Mouse (Mus musculus) spleen, adult 2 months (tissue): ENCODE results near the gene Cenps. TPM values are rescaled to one million over a fixed set of nuclear protein-coding genes. Genes with fewer than 3 reads are reported as not detected.

ENCODE experiments used
- DNase-seq, 2 experiments: peaks; one replicate each; pipeline versions ENCODE4 v3.0.0 to v3.0.0-alpha.2; 2012 to 2021; ENCODE audit warnings: low spot score in 2 of 2, low read depth in 1 of 2
- H3K27ac ChIP-seq: fragments of 200-500 bp; 2 replicates; pipeline ENCODE4 v1.5.1; 2012; ENCODE audit warnings: low read length, inconsistent platforms; ENCODE audit not compliant: insufficient read depth
- H3K27me3 ChIP-seq: fragments of 200-500 bp; 2 replicates; pipeline ENCODE4 v1.6.1; 2012; ENCODE audit warnings: mild to moderate bottlenecking, moderate library complexity, low read length, inconsistent platforms; ENCODE audit not compliant: control insufficient read depth, insufficient read depth
- H3K36me3 ChIP-seq: fragments of 200-500 bp; 2 replicates; pipeline ENCODE4 v1.6.1; 2012; ENCODE audit warnings: mild to moderate bottlenecking, low read length, inconsistent platforms; ENCODE audit not compliant: control insufficient read depth, insufficient read depth
- H3K4me1 ChIP-seq: fragments of 200-500 bp; 2 replicates; pipeline ENCODE4 v1.6.1; 2011; ENCODE audit warnings: inconsistent platforms; ENCODE audit not compliant: control insufficient read depth, insufficient read depth, insufficient read length
- H3K4me3 ChIP-seq: fragments of 200-500 bp; 2 replicates; pipeline ENCODE4 v1.5.1; 2011; ENCODE audit warnings: mild to moderate bottlenecking, inconsistent platforms; ENCODE audit not compliant: insufficient read depth, insufficient read length; ENCODE audit errors: extremely low read depth
- CTCF ChIP-seq: fragments of 200-500 bp; IDR thresholded peaks from 2 replicates; pipeline ENCODE4 v1.5.1; 2011; ENCODE audit warnings: mild to moderate bottlenecking, inconsistent platforms; ENCODE audit not compliant: insufficient read depth, insufficient read length, insufficient replicate concordance; ENCODE audit errors: extremely low read depth
- POLR2A ChIP-seq: fragments of 200-500 bp; IDR thresholded peaks from 2 replicates; pipeline ENCODE4 v1.6.1; 2011; ENCODE audit warnings: low read depth, low read length, inconsistent platforms
- WGBS: fragments of 180-500 bp; shearing (Covaris S2); methylation state at CpG from one replicate; pipeline ENCODE4 v1.1.7; 2018; 5-methylcytosine and 5-hydroxymethylcytosine counted together
- polyA plus RNA-seq: library from polyadenylated mRNA; depleted of rRNA; stranded (reverse); fragments of >200 nt; gene quantifications from 2 replicates; pipeline ENCODE4 v1.2.3, GENCODE M21; 2012

The Cenps gene
- polyA plus RNA-seq, 1 experiment, result 4.5 TPM

DNA sequence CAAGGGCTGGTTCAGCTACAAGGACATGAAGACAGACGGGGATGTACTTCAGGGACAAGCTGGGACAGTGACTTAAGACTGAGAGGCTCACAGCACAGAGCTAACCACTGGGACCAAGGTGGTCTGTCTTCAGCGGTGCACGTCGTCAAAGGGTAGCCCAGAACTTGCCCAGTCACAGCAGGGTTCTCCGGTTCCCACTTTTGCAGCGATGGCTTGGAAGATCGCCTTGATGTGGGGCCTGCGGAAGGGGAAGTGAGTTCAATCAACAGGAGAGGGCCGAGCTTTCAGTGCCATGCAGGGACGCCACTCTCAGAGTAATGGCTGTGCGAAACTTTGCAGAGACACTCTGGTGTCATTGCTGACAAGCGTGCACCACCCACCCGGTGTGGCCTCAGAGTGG, 22.5 kb upstream of the Cenps start:
- H3K36me3 ChIP-seq, result peaks cover 33% of the 10 kb centered on the region
- WGBS, result 84% methylated on average over 13 of the region's 13 CpGs
- no peak overlapping the region for H3K4me3 ChIP-seq
- DNase-seq, result no peak
- no peaks in the 10 kb centered on the region for H3K4me1 ChIP-seq
- no peaks in the 10 kb centered on the region for H3K27me3 ChIP-seq
- H3K27ac ChIP-seq, result no peak overlapping the region
- TF ChIP-seq CTCF, result no peak
- no peak for TF ChIP-seq POLR2A

DNA sequence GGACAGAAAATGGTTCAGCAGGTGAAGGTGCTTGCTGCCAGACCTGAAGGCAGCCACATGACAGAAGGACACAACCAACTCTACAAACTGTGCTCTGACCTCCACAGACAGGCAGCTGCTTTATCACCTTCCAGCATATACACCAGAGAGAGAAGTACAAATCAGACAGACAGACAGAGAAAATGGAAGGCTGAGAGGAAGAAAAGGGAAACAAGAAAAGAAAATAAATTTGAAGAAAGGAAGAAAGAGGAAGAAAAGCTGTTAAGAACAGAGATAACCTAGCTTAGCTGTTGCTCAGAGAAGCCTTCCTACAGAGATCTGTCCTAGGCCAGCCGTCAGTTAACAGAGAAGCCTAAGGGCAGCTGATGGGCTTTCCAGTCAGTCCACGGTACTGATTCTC, 21.8 kb upstream of the Cenps start:
- no peak for DNase-seq
- Histone ChIP-seq H3K4me1 (no peaks in the 10 kb centered on the region), H3K27me3 (no peaks in the 10 kb centered on the region), H3K36me3 (peaks cover 37% of the 10 kb centered on the region), H3K27ac (no peak overlapping the region), H3K4me3 (no peak overlapping the region)
- TF ChIP-seq POLR2A (no peak), CTCF (no peak)
- WGBS, result 90% methylated on average over 2 of the region's 2 CpGs

DNA sequence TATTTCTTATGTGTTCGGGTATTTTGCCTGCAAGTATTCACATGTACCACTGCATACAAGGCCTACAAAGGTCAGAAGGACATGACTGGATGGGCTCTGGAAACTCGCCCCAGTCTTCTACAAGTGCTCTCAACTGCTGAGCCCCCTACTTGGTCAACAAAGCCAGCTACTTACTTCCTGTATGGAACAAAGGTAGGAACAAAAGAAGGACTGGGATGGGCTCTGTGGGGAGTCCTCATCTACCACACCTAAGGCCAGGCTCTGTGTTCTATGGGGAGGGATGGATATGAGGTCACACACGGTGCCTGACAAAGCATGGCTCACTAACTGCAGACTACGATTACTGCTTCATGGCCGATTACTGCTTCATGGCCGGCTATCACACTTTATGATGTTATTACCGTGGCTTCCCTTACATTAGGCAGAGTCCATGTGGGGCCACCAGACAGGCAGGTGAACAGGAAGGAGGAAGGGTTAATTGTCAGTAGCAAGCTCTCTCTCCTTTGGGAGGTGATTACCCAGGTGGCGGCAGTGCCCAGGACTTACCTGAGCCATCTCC, 20.1 kb upstream of the Cenps start:
- Histone ChIP-seq H3K27me3 (no peaks in the 10 kb centered on the region), H3K4me1 (no peaks in the 10 kb centered on the region), H3K4me3 (no peak overlapping the region), H3K36me3 (peaks cover 50% of the 10 kb centered on the region), H3K27ac (no peak overlapping the region)
- TF ChIP-seq POLR2A (no peak), CTCF (no peak)
- 94% methylated on average over 8 of the region's 8 CpGs for WGBS
- no peak for DNase-seq

DNA sequence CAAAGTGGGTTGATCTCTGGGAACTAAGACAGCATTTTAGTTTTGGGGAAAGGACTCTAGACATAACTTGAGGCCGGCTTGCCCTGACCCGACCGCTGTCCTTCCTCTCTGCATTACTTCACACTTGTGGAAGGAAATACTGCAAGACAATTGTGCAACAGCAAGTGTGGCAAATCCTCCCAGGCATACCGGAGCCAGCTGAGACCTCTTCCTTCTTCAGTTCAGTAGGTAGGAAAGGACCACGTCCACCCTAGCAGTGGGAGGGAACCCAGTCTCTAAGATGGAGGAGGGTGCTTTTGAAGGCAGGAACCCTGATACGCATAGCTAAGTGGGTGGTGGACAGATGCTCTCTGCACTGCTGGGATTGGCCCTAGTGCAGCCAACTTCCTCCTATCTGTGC, 18.3 kb upstream of the Cenps start:
- no peak for DNase-seq
- Histone ChIP-seq H3K4me3 (no peak overlapping the region), H3K36me3 (peaks cover 55% of the 10 kb centered on the region), H3K27me3 (no peaks in the 10 kb centered on the region), H3K27ac (no peak overlapping the region), H3K4me1 (no peaks in the 10 kb centered on the region)
- WGBS, result 80% methylated on average over 6 of the region's 6 CpGs
- TF ChIP-seq CTCF (no peak), POLR2A (no peak)

DNA sequence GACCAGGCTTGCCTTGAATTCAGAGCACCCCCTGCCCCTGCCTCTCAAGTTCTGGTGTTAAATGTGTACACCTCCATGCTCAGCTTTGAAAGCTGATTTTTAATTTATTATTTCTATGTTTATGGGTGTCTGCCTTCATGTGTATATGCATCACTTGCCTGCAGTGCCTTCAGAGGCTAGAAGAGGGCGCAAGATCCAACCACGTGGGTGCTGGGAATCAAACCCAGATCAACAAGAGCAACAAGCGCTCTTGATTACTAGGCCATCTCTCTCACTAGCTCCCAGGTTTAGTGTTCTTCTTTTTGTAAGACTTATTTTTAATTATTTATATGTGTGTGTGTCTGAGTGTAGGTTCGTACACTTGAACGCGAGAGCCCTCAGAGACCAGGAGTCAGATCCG, 17.4 kb upstream of the Cenps start:
- 97% methylated on average over 7 of the region's 7 CpGs for WGBS
- peaks cover 53% of the 10 kb centered on the region for H3K36me3 ChIP-seq

DNA sequence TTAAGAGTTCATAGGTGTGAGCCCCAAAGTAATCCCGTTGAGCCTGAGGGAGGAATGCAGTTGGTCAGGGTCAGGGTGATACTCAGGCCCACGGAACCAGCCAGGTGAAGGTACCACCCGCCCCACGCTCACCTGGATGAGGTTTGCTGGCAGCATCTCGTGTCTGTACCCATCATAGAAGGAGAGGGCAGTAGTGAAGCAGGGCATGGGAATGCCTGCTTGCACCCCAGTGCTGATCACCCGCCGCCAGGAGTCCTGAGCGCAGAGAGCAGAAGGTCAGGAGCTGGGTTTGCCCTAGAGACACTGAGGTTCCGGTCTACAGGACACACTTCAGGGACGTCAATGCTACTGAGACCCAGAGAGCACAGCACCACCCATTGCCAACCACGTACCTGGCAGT, 13.3 kb upstream of the Cenps start:
- peaks cover 7% of the 10 kb centered on the region; the same call in 1 of the 2 replicates for H3K4me1 ChIP-seq
- 93% methylated on average over 11 of the region's 11 CpGs for WGBS
- H3K27me3 ChIP-seq, result no peaks in the 10 kb centered on the region
- no peak for DNase-seq
- peaks cover 38% of the 10 kb centered on the region for H3K36me3 ChIP-seq
- TF ChIP-seq POLR2A, result no peak
- TF ChIP-seq CTCF, result no peak
- H3K27ac ChIP-seq, result no peak overlapping the region
- no peak overlapping the region for H3K4me3 ChIP-seq

More for the DNA sequence above, 17.4 kb upstream of the Cenps start:
- DNase-seq, result no peak
- no peak for TF ChIP-seq POLR2A
- TF ChIP-seq CTCF, result no peak
- Histone ChIP-seq H3K4me3 (no peak overlapping the region), H3K27ac (no peak overlapping the region), H3K4me1 (no peaks in the 10 kb centered on the region), H3K27me3 (no peaks in the 10 kb centered on the region)

DNA sequence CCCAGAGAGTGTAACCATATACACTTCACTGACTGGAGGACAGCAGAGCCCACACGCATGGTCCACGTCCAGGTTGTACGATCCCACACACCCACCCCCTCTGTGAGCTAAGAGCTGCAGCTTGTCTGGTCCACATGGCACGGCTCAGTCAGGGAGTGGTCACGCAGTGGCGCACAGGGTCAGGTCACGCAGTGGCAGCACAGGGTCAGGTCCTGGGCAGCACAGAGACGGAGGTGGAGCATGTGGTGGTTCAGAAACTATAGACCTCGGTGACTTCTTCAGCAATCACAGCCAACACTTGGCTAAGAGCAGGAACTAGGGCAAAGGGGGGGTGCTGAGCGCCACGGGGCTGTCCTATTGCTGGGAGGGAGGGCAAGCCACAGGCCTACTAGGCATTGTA, 12.8 kb upstream of the Cenps start:
- no peaks in the 10 kb centered on the region for H3K27me3 ChIP-seq
- H3K4me1 ChIP-seq, result peaks cover 7% of the 10 kb centered on the region; the same call in 1 of the 2 replicates
- H3K36me3 ChIP-seq, result peaks cover 38% of the 10 kb centered on the region
- no peak overlapping the region for H3K4me3 ChIP-seq
- TF ChIP-seq CTCF (no peak), POLR2A (no peak)
- no peak for DNase-seq
- 83% methylated on average over 11 of the region's 11 CpGs for WGBS
- no peak overlapping the region for H3K27ac ChIP-seq
